Comparison of ENCODE assay signal across 20 mouse cellular contexts in the genomic region with DNA sequence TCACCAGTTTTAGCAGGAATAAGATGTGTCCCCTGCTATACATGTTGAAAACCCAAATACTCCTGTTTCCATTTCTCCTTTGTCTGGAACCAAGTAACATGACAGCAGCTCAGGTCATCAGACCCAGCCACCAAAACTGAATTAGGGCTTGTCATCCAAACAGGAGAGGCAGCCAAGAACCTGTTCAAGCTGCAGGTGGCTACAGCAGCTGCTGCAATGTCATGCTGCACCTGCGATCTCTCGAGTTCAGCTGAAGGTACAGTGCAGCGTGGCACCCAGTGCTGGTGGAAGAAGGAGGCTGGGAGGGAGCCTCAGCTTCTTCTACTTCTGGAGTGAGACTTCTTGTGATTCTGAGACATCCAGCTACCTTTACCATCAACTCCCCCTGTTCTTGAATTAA.
DNase-seq lines count a peak whose midpoint lies in the region; TF ChIP-seq lines count a peak whose summit lies in the region.
"Had no signal": no experiment of that assay in that cellular context is flagged by ENCODE, and none has a peak within 500 bp of the region (broad histone marks: within the 10 kb centered on the region; RNA-seq: fewer than 3 reads in every experiment).

No protein-coding gene starts in this region.

- H3K4me3 ChIP-seq in cerebellum, adult 2 months (replicated peaks; ENCODE audit: insufficient read depth, low read depth, low read length) = no peak overlapping the region
- H3K4me3 ChIP-seq: forebrain, embryonic 13.5 days; hindbrain, embryonic 12.5 days; limb, embryonic 13.5 days; lung, embryonic 15.5 days; midbrain, embryonic 10.5 days; myocyte; neural tube, embryonic 12.5 days had no signal

- H3K27ac ChIP-seq in cerebellum, adult 2 months (ENCODE audit: insufficient read depth, low read length) = no peak overlapping the region
- H3K27ac ChIP-seq: forebrain, embryonic 13.5 days; hindbrain, embryonic 12.5 days; limb, embryonic 13.5 days; lung, embryonic 15.5 days; midbrain, embryonic 10.5 days; neural tube, embryonic 12.5 days had no signal

- H3K27me3 ChIP-seq in cerebellum, adult 2 months (ENCODE audit: control insufficient read depth, insufficient read depth, low read length) = no peaks in the 10 kb centered on the region
- H3K27me3 ChIP-seq: forebrain, embryonic 13.5 days; hindbrain, embryonic 12.5 days; limb, embryonic 13.5 days; lung, embryonic 15.5 days; neural tube, embryonic 12.5 days had no signal

- no peaks in the 10 kb centered on the region; the same call in 1 of the 2 replicates for H3K4me1 ChIP-seq in cerebellum, adult 2 months (ENCODE audit: control insufficient read depth, insufficient read depth, low read length)
- H3K4me1 ChIP-seq: forebrain, embryonic 13.5 days; hindbrain, embryonic 12.5 days; limb, embryonic 13.5 days; lung, embryonic 15.5 days; midbrain, embryonic 10.5 days; neural tube, embryonic 12.5 days had no signal

- TF ChIP-seq POLR2A in cerebellum, adult 2 months (IDR thresholded peaks at IDR 0.05; ENCODE audit: borderline replicate concordance, insufficient read depth, low read length) = no peak

- TF ChIP-seq CTCF in cerebellum, adult 2 months (IDR thresholded peaks at IDR 0.05; ENCODE audit: borderline replicate concordance, insufficient read depth, low read depth, low read length) = no peak

- 18% methylated on average over 3 of the region's 3 CpGs for WGBS in cerebellum, adult 2 months

- DNase-seq in cerebellum, adult 11 months = peak; percentile 27
- no peak for DNase-seq in cerebellum, adult 8-10 months
- peak; percentile 5 for DNase-seq in Muller cell, postnatal 12 days (ENCODE audit: inconsistent ontology term)
- DNase-seq in cerebellum, adult 2 months = peak; percentile 31 to 51
- DNase-seq in cerebellum, postnatal 25 days = peak; percentile 35 to 52
- no peak for DNase-seq in right cerebral cortex, postnatal 36 days (ENCODE audit: low spot score in 2 of 2)
- no peak for DNase-seq in thymus, postnatal 14 days
- DNase-seq: adrenal gland, postnatal 14 days; gastrocnemius, postnatal 10 days; kidney, postnatal 14 days; right cerebral cortex, adult 18-20 months; right cerebral cortex, postnatal 4 days; thymus, adult 2 months had no signal

Comparison
In these comparisons a context has a peak if more than half of its experiments do, and no peak if none do; other contexts are left out.
1. DNase-seq: peak in cerebellum, adult 11 months (single experiment), Muller cell, postnatal 12 days (single experiment), cerebellum, adult 2 months (2 of 2) and cerebellum, postnatal 25 days (2 of 2); none in cerebellum, adult 8-10 months (single experiment), right cerebral cortex, postnatal 36 days (0 of 2) and thymus, postnatal 14 days (single experiment).